Mouse (Mus musculus): ENCODE measurements at regions not wholly inside any gene's neighbourhood (a gene's known extent, or its start where the extent isn't known, plus 50 kb on each side); places are given as distances from the start of the nearest gene placed in this dataset.
"Not testable (repeated sequence)": the region's sequence is repeated elsewhere in the genome, so short reads cannot be mapped to it uniquely, and the experiment has no call there.

- DNase-seq (ENCODE audit: extremely low read depth, low read depth, low spot score) = no peak
Observed at GRCm38 (mm10) chr3:84390769-84391168, 84.1 kb upstream of the Trim2 start.

GRCm38 (mm10) chr3:84388486-84388885 lies 81.8 kb upstream of the Trim2 start:
- peak; percentile 93 for DNase-seq (ENCODE audit: extremely low read depth, low read depth, low spot score)

- DNase-seq (ENCODE audit: extremely low read depth, low read depth, low spot score) = no peak
Observed at GRCm38 (mm10) chr3:84385656-84386055, 79.0 kb upstream of the Trim2 start.

GRCm38 (mm10) chr3:84383559-84383958 lies 76.9 kb upstream of the Trim2 start:
- DNase-seq (ENCODE audit: extremely low read depth, low read depth, low spot score) = no peak

- DNase-seq (ENCODE audit: extremely low read depth, low read depth, low spot score) = not testable (repeated sequence)
Observed at GRCm38 (mm10) chr3:84383038-84383437, 76.4 kb upstream of the Trim2 start.

GRCm38 (mm10) chr3:84382006-84382405 lies 75.3 kb upstream of the Trim2 start:
- no peak for DNase-seq (ENCODE audit: extremely low read depth, low read depth, low spot score)

- no peak for DNase-seq (ENCODE audit: extremely low read depth, low read depth, low spot score)
Observed at GRCm38 (mm10) chr3:84378987-84379556, 72.4 kb upstream of the Trim2 start.

- no peak for DNase-seq (ENCODE audit: extremely low read depth, low read depth, low spot score)
Observed at GRCm38 (mm10) chr3:84376510-84376909, 69.8 kb upstream of the Trim2 start.

GRCm38 (mm10) chr3:84375832-84376231 lies 69.2 kb upstream of the Trim2 start:
- DNase-seq (ENCODE audit: extremely low read depth, low read depth, low spot score) = no peak

- no peak for DNase-seq (ENCODE audit: extremely low read depth, low read depth, low spot score)
Observed at GRCm38 (mm10) chr3:84371842-84372241, 65.2 kb upstream of the Trim2 start.

- DNase-seq (ENCODE audit: extremely low read depth, low read depth, low spot score) = no peak
Observed at GRCm38 (mm10) chr3:84367145-84367740, 60.6 kb upstream of the Trim2 start.

- no peak for DNase-seq (ENCODE audit: extremely low read depth, low read depth, low spot score)
Observed at GRCm38 (mm10) chr3:84358672-84359071, 52.0 kb upstream of the Trim2 start.

GRCm38 (mm10) chr3:84356690-84357014 lies 50.0 kb upstream of the Trim2 start:
- DNase-seq (ENCODE audit: extremely low read depth, low read depth, low spot score) = no peak

Measured in fat pad, adult 2 months (tissue).